Mouse (Mus musculus) midbrain, embryonic 16.5 days (tissue): ENCODE data around the gene Dnajc5. TPM values are rescaled to one million over a fixed set of nuclear protein-coding genes. Genes with fewer than 3 reads are reported as not detected.

Source experiments
- ATAC-seq: fragments of 200-750 bp; cut with Nextera tagmentation; 2 replicates; pipeline ENCODE4 v1.8.0; 2017; ENCODE audit warnings: moderate TSS enrichment
- H3K27ac ChIP-seq: fragments of 300-500 bp; sonication (generic); 2 replicates; pipeline ENCODE4 v1.5.1; 2014; ENCODE audit warnings: mild to moderate bottlenecking, low read length, mixed read lengths
- H3K27me3 ChIP-seq: fragments of 300-500 bp; sonication (generic); 2 replicates; pipeline ENCODE4 v1.6.1; 2014; ENCODE audit warnings: low read depth, low read length, mixed read lengths; ENCODE audit not compliant: control insufficient read depth, insufficient read depth
- H3K36me3 ChIP-seq: fragments of 300-500 bp; sonication (generic); 2 replicates; pipeline ENCODE4 v1.6.1; 2014; ENCODE audit warnings: mild to moderate bottlenecking, low read length, moderate library complexity, mixed read lengths; ENCODE audit not compliant: control insufficient read depth, insufficient read depth
- H3K4me1 ChIP-seq: fragments of 300-500 bp; sonication (generic); 2 replicates; pipeline ENCODE4 v1.6.1; 2014; ENCODE audit warnings: mild to moderate bottlenecking, low read length, mixed read lengths; ENCODE audit not compliant: control insufficient read depth, insufficient read depth
- H3K4me2 ChIP-seq: fragments of 300-500 bp; sonication (generic); 2 replicates; pipeline ENCODE4 v1.6.1; 2014; ENCODE audit warnings: mild to moderate bottlenecking, low read length, mixed read lengths
- H3K4me3 ChIP-seq: fragments of 300-500 bp; sonication (generic); 2 replicates; pipeline ENCODE4 v1.5.1; 2014; ENCODE audit warnings: low read depth, mild to moderate bottlenecking, low read length, moderate library complexity, mixed read lengths
- H3K9ac ChIP-seq: fragments of 300-500 bp; sonication (generic); 2 replicates; pipeline ENCODE4 v1.6.1; 2014; ENCODE audit warnings: low read depth, low read length, mixed read lengths
- H3K9me3 ChIP-seq: fragments of 300-500 bp; sonication (generic); replicated peaks from 2 replicates; pipeline ENCODE4 v1.6.1; 2014; ENCODE audit warnings: mild to moderate bottlenecking, low read length, mixed read lengths; ENCODE audit not compliant: control insufficient read depth, poor library complexity, severe bottlenecking
- WGBS: fragments of 180-500 bp; shearing (Covaris S2); extraction: QIAGEN DNeasy Blood & Tissue Kit; methylation state at CpG from one replicate; pipeline ENCODE4 v1.1.7; 2014; 5-methylcytosine and 5-hydroxymethylcytosine counted together
- polyA plus RNA-seq: library from polyadenylated mRNA; unstranded; fragments of >200 nt; fragmentation: Nextera tagmentation; extraction: Ambion mirVana; gene quantifications from 2 replicates; pipeline ENCODE4 v1.2.1, GENCODE M21; 2015

Dnajc5 gene
- polyA plus RNA-seq, 1 experiment from 2014 or later, result 302 TPM

GRCm38 (mm10) chr2:181582358-181582757 lies 62.1 kb downstream of the Dnajc5 start:
- WGBS, result 76% methylated on average over 2 of the region's 2 CpGs
- Histone ChIP-seq H3K4me1 (peaks cover 14% of the 10 kb centered on the region), H3K4me2 (peak overlapping the region; percentile 83), H3K27me3 (no peaks in the 10 kb centered on the region), H3K9ac (no peak overlapping the region; the same call in 1 of the 2 replicates), H3K4me3 (no peak overlapping the region), H3K9me3 (no peaks in the 10 kb centered on the region), H3K36me3 (peaks cover 30% of the 10 kb centered on the region), H3K27ac (peak overlapping the region; percentile 85)
- ATAC-seq, result no peak

- no peak for ATAC-seq
- 100% methylated on average over 1 of the region's 1 CpGs for WGBS
- no peak overlapping the region for H3K27ac ChIP-seq
These were observed 62.7 kb downstream of the Dnajc5 start for GRCm38 (mm10) chr2:181582939-181583338.

GRCm38 (mm10) chr2:181583460-181584257 lies 63.4 kb downstream of the Dnajc5 start:
- Histone ChIP-seq H3K27ac (no peak overlapping the region), H3K36me3 (peaks cover 42% of the 10 kb centered on the region), H3K27me3 (no peaks in the 10 kb centered on the region), H3K4me1 (peaks cover 14% of the 10 kb centered on the region), H3K4me3 (no peak overlapping the region), H3K9me3 (no peaks in the 10 kb centered on the region), H3K9ac (no peak overlapping the region), H3K4me2 (no peak overlapping the region)
- 92% methylated on average over 3 of the region's 3 CpGs for WGBS
- ATAC-seq, result no peak

More at GRCm38 (mm10) chr2:181582939-181583338, 62.7 kb downstream of the Dnajc5 start:
- Histone ChIP-seq H3K4me3 (no peak overlapping the region), H3K9me3 (no peaks in the 10 kb centered on the region), H3K4me1 (peaks cover 14% of the 10 kb centered on the region), H3K36me3 (peaks cover 35% of the 10 kb centered on the region), H3K9ac (no peak overlapping the region), H3K4me2 (no peak overlapping the region), H3K27me3 (no peaks in the 10 kb centered on the region)

DNA sequence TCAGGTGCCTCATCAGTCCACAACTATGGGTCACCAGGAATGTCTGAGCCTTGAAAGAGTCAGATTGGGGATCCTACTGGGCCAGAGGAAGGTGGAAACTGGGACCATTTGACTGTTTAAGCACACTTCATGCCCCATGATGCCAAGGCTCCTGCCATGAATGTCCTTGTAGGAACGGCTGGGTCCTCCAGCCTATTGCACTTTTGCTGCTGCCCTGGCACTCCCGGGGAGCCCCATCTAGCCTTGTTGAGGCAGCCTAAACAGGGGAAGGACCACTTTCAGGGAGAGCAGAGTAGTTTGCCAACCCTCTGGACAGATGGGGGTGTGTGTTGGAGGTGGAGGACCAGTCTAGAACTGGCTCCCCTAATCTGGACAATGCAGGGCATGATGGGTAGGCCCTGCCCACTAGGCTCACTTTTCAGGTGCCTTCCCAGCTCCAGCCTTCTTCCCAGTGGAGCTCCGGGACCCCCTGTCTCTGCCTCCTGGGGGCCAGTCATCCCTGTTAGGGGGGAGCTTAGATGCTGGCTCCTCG lies 64.2 kb downstream of the Dnajc5 start, which contains the start of gene Uckl1:
Uckl1 (minus strand) TSS at position 482 of the 532 bp plus-strand sequence.
- no peak within 1 kb of the TSS for H3K4me3 ChIP-seq
- no peak within 1 kb of the TSS for H3K27ac ChIP-seq
- no peaks in the 10 kb centered on the region for H3K9me3 ChIP-seq
- H3K4me1 ChIP-seq, result peaks cover 14% of the 10 kb centered on the region
- ATAC-seq, result no peak
- peaks cover 48% of the 10 kb centered on the region for H3K36me3 ChIP-seq
- whole genome bisulfite sequencing, result 90% methylated on average over 4 of the region's 4 CpGs
- H3K9ac ChIP-seq, result no peak within 1 kb of the TSS
- H3K27me3 ChIP-seq, result no peaks in the 10 kb centered on the region
- H3K4me2 ChIP-seq, result no peak within 1 kb of the TSS

- H3K27me3 ChIP-seq, result no peaks in the 10 kb centered on the region
- no peak for ATAC-seq
- H3K4me3 ChIP-seq, result no peak overlapping the region
- no peak overlapping the region for H3K9ac ChIP-seq
- 95% methylated on average over 5 of the region's 5 CpGs for WGBS
- no peak overlapping the region for H3K4me2 ChIP-seq
- H3K27ac ChIP-seq, result no peak overlapping the region
- H3K4me1 ChIP-seq, result peaks cover 11% of the 10 kb centered on the region
- H3K9me3 ChIP-seq, result no peaks in the 10 kb centered on the region
- H3K36me3 ChIP-seq, result peaks cover 50% of the 10 kb centered on the region
These were observed 65.2 kb downstream of the Dnajc5 start for GRCm38 (mm10) chr2:181585506-181585905.

DNA sequence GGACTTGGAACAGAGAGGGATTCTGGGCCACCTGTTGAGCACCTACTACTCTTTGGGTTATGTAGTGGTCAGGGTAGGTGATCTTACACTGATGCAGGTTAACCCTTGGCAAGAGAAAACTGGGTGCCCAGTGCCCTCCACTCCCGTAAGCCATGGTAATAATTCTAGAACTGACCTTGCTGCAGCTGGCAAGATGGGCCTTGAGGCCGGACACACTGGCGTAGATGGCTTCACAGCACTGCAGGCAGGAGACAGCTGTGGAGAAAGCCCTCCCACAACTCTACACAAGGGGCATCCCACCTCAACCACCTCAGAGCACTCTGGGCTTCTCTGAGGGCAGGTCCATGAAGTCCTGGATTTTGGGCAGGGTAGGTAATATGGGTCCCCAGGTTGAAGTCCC lies 65.8 kb downstream of the Dnajc5 start:
- WGBS, result 96% methylated on average over 3 of the region's 3 CpGs
- ATAC-seq, result no peak

GRCm38 (mm10) chr2:181587796-181588195 lies 67.5 kb downstream of the Dnajc5 start:
- no peak for ATAC-seq
- peaks cover 50% of the 10 kb centered on the region for H3K36me3 ChIP-seq
- H3K4me2 ChIP-seq, result no peak overlapping the region
- H3K27me3 ChIP-seq, result no peaks in the 10 kb centered on the region
- no peak overlapping the region for H3K9ac ChIP-seq
- H3K4me1 ChIP-seq, result peaks cover 14% of the 10 kb centered on the region
- H3K9me3 ChIP-seq, result no peaks in the 10 kb centered on the region
- H3K27ac ChIP-seq, result no peak overlapping the region
- WGBS, result 77% methylated on average over 6 of the region's 6 CpGs
- no peak overlapping the region for H3K4me3 ChIP-seq

More for the DNA sequence above, 65.8 kb downstream of the Dnajc5 start:
- Histone ChIP-seq H3K4me2 (no peak overlapping the region), H3K9ac (no peak overlapping the region), H3K36me3 (peaks cover 50% of the 10 kb centered on the region), H3K27me3 (no peaks in the 10 kb centered on the region), H3K4me1 (peaks cover 12% of the 10 kb centered on the region), H3K9me3 (no peaks in the 10 kb centered on the region), H3K27ac (no peak overlapping the region), H3K4me3 (no peak overlapping the region)

DNA sequence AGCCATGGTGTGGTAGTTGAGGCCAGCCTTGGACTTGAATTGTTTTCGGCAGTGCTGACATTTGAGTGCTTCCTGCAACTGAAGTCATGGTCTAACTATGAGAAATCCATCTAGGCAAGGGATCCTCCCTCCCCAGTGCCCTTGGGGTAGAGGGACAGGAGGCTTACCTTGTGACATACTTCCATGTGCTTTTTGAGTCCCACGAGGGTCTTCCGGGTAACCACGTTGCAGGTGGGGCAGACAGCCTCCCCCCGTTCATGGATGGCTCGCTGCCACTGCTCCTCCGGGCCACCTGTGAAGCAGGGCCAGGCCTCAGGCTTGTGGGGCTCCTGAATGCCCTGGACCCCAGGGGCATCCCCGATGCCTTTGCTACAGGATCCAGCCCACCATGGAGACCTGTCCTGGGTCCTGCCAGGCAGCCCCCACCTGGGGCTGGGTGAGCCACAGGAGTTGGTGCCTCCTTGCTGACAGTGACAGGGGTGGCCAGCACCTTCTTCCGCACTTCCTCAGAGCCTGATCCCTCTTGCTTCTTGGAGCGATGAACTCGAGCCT lies 68.0 kb downstream of the Dnajc5 start:
- no peaks in the 10 kb centered on the region for H3K9me3 ChIP-seq
- peaks cover 50% of the 10 kb centered on the region for H3K36me3 ChIP-seq
- no peak overlapping the region for H3K9ac ChIP-seq
- no peak overlapping the region for H3K4me2 ChIP-seq
- no peaks in the 10 kb centered on the region for H3K27me3 ChIP-seq
- WGBS, result 93% methylated on average over 11 of the region's 11 CpGs
- no peak for ATAC-seq
- H3K4me1 ChIP-seq, result peaks cover 18% of the 10 kb centered on the region
- H3K4me3 ChIP-seq, result no peak overlapping the region
- H3K27ac ChIP-seq, result no peak overlapping the region
